Mouse (Mus musculus): ENCODE results near the gene Cmtr1.

GRCm38 (mm10) chr17:29669030-29669429, 8.6 kb downstream of the Cmtr1 start:
- no peak for TF ChIP-seq CTCF (IDR thresholded peaks at IDR 0.05; ENCODE audit: control insufficient read depth, insufficient read depth, insufficient replicate concordance, low read depth, low read length)
- TF ChIP-seq POLR2A (IDR thresholded peaks at IDR 0.05; ENCODE audit: control insufficient read depth, low read depth, low read length): no peak

Data from testis, adult 2 months (tissue).